Mouse (Mus musculus) adrenal gland, postnatal 14 days (tissue): Measurements from ENCODE around the gene Gm5039. TPM values are rescaled to one million over a fixed set of nuclear protein-coding genes. Genes with fewer than 3 reads are reported as not detected.
"Not testable (repeated sequence)": the region's sequence is repeated elsewhere in the genome, so short reads cannot be mapped to it uniquely, and the experiment has no call there.

Experiments used
- DNase-seq: peaks from one replicate; pipeline ENCODE4 v3.0.0; 2021; ENCODE audit warnings: mixed read lengths
- long read RNA-seq, 2 experiments: library from polyadenylated mRNA; stranded (forward); transcript quantifications; one replicate each; pipeline ENCODE4 v2.0.0; 2021
- total RNA-seq: library from RNA; stranded (reverse); gene quantifications from 2 replicates; pipeline ENCODE4 v1.2.3, GENCODE M21; 2021

Gene Gm5039
- total RNA-seq: not detected in 2 replicates
- long read RNA-seq, experiment 1: 0 reads
- long read RNA-seq, experiment 2: 0 reads

DNA sequence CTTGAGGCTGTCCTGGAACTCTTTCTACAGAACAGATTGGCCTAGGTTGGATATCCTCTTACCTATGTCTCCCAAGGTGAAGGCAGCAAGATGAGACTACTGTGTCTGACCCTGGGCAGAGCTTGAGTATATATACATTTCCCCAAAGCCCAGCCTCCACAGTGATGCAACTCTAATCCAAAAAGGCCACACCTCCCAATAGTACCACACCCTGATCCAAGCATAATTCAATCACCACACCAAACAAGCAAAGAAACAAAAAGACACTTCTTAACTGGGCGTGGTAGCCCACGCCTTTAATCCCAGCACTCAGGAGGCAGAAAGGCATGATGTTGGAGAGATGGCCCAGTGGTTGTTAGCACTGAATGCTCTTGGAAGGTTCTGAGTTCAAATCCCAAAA is at the start of gene Gm5039:
TSS of gene Gm5039 (minus strand) at position 101 of the 400 bp plus-strand sequence.
- not testable (repeated sequence) for DNase-seq

DNA sequence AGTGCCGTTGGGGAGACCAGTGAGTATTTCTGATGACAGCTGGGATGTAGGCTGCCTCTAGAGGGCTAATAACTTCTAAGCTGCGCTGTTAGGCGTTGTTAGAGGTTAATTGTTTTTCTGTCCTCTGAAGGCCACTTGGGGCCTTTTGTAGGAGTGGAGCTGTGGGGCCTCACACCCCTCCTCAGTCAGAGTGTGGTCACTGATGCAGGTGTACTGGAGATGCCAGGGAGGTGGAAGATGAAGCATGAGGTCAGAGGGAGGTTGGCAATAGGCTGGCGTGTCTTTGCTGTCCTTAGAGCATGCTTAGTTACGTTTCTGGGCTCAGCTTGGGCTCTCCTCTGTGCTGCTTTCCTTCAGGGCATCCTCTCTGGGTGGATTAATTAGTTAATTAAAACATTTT is 48.2 kb upstream of the Gm5039 start:
- DNase-seq: no peak

DNA sequence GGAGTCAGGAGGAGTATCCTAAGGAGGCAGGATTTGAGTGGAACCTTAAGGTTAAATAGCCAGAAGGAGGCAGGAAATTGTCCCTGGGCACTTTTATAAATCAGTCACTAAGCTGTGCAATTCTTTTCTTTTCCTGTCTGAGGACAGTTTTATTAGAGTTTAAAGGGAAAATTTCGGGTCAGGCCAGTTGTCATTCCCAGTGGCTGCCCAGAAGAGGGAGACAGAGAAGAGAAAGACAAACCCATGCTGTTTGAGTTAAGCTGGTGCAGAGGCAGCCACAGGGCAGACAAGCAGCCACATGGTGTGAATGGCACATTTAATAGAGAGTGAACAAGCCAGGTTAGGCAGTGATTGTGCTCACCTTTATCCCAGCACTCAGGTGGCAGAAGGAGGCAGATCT is 46.5 kb upstream of the Gm5039 start:
- DNase-seq: not testable (repeated sequence)

DNA sequence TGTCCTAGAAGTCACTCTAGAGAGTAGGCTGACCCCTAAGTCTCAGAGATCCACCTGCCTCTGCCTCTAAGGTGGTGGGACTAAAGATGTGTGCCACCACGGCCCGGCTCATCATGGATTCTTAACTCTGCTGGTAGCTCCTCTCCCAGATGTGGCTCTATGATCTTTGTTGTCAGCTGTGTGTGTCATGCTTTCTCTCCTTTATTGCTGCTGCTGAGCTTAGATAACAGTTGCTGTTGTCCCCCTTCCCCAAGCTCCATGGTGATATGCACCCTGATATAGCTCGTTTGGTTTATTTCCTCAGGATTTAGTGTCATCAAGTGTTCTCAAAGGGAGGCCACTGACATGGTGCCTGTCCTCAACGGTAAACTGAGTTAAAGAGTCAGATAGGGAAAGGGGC is 45.9 kb upstream of the Gm5039 start:
- not testable (repeated sequence) for DNase-seq

DNA sequence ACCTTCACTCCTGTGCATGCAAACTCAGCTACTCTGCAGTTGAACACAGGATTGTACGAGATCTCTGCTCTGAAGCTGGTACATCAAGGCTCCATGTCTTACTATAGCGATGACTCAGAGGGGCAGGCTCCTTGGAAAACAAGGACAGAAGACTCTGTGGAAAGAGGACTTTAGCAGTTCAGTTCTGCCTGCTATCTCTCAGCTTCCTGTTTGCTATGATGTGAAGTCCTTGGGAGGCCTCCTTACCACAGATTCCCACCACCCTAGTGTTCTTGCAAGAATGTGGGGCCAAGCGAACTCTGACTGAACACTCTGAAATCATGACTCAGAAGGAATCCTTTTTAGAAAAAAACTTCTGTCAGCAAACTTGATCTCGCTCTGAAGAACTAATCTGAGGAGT is 44.8 kb upstream of the Gm5039 start:
- peak; percentile 33 for DNase-seq

DNA sequence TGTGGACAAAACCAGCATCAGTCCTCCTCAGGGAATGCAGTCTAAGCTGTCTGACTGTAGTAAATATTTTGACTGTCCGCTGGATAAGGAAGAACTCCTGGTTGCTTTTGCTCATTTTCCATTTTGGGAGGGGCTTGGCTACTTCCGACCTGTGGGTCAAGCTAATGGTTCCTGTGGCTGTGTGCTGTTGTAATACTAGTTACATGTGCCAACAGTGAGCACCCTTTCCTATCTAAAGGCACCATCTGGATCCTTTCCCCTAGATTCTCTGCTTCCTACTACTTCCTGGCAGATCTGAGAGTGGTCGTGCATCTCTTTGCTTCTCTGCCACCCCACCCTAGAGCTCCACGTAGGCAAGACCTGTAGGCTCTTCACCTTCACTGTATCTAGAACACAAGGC is 43.8 kb upstream of the Gm5039 start:
- DNase-seq: no peak

DNA sequence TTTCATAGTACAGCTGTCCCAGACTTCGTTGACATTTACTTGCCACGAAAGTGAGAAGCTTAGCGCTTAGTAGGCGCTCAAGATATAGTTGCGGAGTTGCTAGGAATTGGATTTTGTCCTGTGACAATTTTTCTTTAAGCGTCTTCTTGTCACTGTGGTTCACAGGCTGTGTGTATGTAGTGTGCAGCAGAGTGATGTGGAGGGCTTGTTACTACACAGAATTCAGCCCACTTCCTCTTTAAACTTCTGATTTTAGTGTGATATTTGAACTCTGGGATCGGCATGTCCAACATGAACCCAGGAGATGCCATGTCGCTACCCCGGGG is 37.3 kb upstream of the Gm5039 start:
- DNase-seq: no peak

DNA sequence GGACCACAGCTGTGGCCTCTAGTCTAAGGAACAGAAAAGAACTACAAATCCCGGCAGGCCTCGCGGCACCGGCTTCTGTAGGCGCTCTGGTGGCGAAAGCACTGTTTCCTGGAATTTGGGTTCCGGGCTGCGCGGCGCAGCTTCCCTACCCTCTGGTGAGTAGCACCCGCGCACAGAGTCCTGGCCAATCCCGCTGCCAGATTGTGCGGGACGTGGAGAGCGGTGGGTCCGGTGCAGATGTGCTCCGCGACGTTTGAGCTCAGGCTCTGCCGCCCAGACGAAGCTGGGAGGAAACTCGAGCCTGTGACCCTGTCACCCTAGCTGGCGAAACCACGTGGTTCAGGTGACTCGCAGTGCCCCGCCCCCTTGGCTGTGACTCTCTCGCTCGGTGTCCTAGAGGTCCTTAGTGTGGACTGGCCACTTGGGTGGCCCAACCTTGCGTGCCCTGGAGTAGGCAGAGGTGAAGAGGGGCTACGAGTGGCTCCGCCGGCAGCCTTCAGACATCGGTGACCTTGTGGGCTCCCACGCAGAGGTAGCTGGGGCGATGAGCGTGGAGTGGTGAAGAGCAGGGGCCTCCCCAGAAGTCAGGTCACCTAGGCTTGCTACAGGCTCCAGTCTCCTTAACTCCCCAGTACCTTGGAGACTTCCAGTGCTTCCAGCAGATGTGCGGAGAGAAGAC is 36.8 kb upstream of the Gm5039 start, which contains the start of gene Adck1:
TSS of gene Adck1 (plus strand) at position 114 of the 679 bp plus-strand sequence.
- DNase-seq: peak; percentile 93

DNA sequence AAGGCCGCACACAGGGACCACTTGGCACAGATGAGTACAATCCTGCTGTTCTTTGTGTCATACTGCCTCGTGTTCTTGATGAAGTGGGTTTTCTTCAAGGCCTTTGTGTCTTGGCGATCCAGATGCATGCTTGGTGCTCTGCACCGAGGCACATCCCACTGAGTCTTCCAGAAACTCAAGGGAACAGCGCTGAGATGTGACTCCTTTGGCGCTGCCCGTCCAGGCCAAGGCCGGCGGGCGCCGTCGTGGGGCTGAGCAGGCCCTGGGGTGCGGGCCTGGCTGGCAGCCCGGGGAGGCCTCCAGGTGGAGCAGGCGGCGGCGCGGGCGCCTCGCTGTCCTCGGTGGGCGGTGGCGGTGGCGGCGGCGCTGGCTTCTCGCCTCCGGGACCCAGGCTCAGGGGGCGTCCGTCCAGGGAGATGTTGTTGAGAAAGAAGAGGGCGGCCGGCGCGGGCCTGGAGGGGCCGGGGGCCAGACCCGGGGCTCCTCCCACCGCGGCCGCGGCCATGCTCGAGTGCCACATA is 30.4 kb upstream of the Gm5039 start:
- DNase-seq: peak; percentile 12

DNA sequence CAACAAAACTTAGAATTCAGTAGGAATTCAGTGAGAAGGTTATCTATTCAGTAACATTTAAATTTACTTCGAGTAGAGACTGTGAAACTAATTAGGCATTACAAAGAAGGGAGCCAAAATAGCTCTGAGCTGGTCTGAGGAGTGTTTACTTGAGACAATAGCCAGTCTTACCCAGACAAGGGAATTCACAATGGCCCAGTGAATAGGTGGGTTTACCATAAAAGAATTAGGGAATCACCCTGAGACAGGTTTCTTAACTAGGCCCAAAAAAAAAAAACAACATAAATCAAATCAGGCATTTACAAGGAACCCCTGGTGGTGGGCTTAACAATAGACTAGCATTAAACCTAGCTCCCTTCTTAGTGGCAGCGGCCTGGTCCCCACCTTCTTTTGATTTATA is 17.5 kb upstream of the Gm5039 start:
- not testable (repeated sequence) for DNase-seq

DNA sequence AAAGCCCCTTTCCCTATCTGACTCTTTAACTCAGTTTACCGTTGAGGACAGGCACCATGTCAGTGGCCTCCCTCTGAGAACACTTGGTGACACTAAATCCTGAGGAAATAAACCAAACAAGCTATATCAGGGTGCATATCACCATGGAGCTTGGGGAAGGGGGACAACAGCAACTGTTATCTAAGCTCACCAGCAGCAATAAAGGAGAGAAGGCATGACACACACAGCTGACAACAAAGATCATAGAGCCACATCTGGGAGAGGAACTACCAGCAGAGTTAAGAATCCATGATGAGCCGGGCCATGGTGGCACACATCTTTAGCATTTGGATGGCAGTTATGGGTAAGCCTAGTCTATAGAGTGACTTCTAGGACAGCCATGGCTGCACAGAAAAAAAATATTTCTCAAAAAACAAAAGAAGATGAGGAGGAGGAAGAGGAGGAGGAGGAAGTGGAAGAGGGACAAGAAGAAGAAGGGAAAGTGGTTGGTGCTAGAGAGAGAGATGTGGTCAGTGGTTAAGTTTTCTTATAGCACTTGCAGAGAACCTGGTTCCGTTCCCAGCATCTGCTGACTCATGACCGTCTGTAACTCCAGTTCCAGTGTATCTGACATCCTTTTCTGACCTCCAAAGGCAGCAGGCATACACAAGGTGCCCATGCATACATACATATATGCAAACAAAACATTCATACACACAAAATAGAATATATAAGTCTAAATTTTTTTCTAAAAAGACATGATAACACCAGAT is 13.0 kb upstream of the Gm5039 start:
- DNase-seq: not testable (repeated sequence)

DNA sequence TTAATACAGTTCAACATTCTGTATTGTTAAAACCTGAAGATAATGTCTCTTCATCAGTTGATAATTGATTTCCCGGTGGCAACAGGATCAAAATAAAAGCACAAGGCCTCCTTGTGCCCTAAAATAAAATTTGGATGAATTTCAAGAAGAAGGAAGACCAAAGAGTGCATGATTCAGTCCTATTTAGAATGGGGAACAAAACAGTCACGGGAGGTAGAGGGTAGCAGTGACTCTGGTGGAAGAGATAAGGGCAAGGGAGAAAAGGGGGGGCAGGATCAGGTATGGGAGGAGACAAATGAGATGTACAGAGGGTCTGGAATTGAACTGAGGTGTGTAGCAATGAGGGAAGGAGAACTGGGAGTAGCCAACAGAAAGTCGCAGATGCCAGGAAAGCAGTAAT is 9.3 kb downstream of the Gm5039 start:
- DNase-seq: no peak

DNA sequence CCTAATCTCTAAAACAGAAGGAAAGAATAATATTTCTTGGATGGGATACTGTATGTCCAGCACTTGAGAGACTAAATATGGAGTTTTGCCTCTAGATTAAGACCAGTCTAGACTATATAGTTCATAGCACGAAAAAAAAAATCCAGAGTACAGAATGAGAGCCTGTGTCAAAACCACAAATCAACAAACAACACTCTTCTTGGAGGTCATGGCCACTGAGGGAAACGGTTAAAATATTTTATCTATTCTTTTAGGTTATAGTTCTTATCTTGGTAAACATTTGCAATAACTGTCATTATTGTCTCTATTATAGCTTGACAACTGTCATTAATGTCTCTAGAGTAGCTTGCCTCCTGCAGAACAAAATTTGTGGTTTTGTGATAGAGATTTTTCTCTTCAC is 26.7 kb downstream of the Gm5039 start:
- not testable (repeated sequence) for DNase-seq

DNA sequence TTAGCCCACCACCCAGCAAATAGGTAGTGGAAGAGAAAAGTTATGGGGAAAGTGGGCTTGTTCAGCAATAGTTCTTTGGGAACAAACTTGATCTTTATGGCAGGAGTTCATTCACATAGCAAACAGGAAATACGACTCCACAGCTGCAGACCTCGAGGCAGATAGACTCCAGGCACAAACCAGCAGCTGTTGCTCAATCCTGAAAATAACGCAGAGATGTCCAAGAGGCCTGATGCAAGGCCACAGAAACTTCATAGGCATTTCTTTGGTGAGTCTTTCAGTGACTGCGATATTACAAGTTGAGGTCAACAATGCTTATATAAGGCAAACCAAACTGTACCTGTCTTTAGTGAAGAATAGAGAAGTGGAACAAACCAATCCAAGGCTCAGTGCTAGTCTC is 30.7 kb downstream of the Gm5039 start:
- not testable (repeated sequence) for DNase-seq

DNA sequence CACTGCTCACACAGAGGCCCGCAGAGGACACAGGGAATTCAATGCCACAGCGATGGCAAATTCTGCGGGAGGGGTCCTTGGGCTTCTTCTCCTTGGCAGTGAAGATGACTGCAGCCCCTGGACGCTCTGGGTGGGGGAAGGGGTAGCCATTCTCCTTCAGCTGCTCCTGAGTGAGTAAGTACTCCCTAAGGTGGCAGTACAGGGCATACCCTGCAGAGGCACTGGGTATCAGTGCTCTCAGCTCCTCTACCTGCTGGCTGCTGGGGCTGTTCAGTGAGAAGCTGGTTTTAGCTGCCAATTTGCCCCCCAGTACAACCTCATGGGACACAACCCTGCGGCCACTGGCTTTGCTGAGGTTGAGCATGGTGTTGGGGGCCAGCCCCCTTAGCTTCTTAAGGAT is 38.6 kb downstream of the Gm5039 start:
- DNase-seq: not testable (repeated sequence)

DNA sequence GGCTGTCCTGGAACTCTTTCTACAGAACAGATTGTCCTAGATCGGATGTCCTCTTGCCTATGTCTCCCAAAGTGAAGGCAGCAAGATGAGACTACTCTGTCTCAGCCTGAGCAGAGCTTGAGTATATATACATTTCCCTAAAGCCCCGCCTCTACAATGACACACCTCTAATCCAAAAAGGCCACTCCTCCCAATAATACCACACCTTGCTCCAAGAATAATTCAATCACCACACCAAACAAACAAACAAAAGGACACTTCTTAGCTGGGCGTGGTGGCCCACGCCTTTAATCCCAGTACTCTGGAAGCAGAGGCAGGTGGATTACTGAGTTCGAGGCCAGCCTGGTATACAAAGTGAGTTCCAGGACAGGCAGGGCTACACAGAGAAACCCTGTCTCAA is 49.4 kb downstream of the Gm5039 start, which contains the start of gene Gm5662:
TSS of gene Gm5662 (minus strand) at position 101 of the 400 bp plus-strand sequence.
- DNase-seq: not testable (repeated sequence)

Other genes with a start within 250 kb of the Gm5039 start
- not detected in 2 replicates for gene Gm16368, start 240.3 kb downstream of the Gm5039 start, total RNA-seq
- not detected in 2 replicates for gene Gm10436, start 141.9 kb downstream of the Gm5039 start, total RNA-seq
- gene Gm8332, start 73.9 kb downstream of the Gm5039 start, total RNA-seq: not detected in 2 replicates
- not detected in 2 replicates for gene Gm5662, start 49.5 kb downstream of the Gm5039 start, total RNA-seq
- 21.8 and 25.1 TPM in 2 replicates for gene Adck1, start 36.5 kb upstream of the Gm5039 start, total RNA-seq